Mouse (Mus musculus): ENCODE results near the gene Atf6b.

Atf6b gene

GRCm38 (mm10) chr17:34649106-34649864 is 2.3 kb downstream of the Atf6b start:
- DNase-seq, result peak in 1 of 2 experiments; percentile 14

DNA sequence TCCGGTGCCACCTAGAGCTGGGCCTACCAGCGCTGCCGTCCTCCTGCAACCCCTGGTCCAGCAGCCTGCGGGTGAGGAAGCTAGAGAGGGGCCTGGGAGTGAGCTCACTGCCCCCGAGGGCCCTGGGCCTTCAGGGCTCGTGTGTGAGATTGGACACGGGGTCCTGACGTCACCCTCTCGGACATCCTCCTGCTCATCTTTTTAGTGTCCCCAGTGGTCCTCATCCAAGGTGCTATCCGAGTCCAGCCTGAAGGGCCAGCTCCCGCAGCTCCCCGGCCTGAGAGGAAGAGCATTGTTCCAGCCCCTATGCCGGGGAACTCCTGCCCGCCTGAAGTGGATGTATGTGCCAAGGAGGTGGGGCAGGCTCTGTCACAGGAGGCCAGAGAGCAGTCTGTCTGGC is 3.8 kb downstream of the Atf6b start:
- DNase-seq, result no peak

- peak in 1 of 2 experiments; percentile 45 for DNase-seq
Measured at GRCm38 (mm10) chr17:34651507-34652221, 4.7 kb downstream of the Atf6b start.

- DNase-seq, result no peak
Measured at GRCm38 (mm10) chr17:34652546-34652945, 5.6 kb downstream of the Atf6b start.

DNA sequence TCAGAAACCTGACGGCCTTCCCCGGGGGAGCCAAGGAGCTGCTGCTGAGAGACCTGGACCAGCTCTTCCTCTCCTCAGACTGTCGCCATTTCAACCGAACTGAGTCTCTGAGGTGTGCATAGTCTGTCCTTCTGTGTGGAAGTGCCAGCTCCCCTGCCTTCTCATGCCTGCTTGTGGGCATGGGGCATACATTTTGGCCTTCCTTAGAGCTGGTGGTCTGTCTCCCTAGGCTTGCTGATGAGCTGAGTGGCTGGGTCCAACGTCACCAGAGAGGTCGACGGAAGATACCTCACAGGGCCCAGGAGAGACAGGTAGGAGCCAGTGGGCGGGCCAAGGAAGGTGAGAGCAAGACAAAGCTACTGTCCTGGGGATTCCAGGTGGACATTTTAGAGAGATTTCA is 6.0 kb downstream of the Atf6b start:
- DNase-seq, result no peak

GRCm38 (mm10) chr17:34653746-34654285 is 6.9 kb downstream of the Atf6b start:
- peak; percentile 52 to 66 for DNase-seq

DNA sequence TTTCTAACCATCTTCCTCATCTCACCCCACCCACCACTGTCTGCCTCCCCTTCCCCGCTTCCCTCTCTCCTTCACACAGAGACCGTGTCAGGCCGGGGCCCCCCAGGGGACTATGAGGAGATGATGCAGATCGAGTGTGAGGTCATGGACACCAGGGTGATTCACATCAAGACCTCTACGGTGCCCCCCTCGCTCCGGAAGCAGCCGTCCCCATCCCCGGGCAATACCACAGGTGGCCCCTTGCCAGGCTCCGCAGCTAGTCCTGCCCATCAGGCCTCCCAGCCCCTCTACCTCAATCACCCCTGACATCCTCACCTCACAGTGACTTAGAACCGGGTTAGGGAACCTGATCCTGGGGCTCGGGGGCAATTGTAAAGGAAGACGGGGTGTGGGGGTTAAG is 7.4 kb downstream of the Atf6b start:
- peak in 1 of 2 experiments; percentile 26 for DNase-seq

DNA sequence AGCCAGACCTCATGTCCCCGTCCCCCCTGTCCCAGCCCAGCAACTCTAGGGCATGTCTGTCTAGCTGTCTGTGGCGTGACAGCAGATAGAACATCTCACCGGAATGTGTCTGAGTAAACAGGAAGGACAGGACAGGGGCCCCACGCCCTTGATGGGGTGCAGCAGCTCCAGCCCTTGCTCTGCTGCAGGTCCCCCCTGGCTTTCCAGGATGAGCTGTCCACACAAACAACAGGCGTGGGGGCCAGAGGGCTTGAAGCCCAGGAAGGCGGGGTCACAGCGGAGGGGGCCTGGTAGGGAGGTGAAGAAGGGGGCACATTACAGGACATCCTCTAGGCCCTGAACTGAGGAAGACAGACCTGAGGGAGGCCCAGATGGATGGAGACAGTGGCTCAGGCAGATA is 8.2 kb downstream of the Atf6b start:
- peak in 1 of 2 experiments; percentile 19 for DNase-seq

- peak in 1 of 2 experiments; percentile 35 for DNase-seq
Measured at GRCm38 (mm10) chr17:34655581-34655991, 8.6 kb downstream of the Atf6b start.

- DNase-seq, result no peak
Measured at GRCm38 (mm10) chr17:34656666-34657065, 9.7 kb downstream of the Atf6b start.

DNA sequence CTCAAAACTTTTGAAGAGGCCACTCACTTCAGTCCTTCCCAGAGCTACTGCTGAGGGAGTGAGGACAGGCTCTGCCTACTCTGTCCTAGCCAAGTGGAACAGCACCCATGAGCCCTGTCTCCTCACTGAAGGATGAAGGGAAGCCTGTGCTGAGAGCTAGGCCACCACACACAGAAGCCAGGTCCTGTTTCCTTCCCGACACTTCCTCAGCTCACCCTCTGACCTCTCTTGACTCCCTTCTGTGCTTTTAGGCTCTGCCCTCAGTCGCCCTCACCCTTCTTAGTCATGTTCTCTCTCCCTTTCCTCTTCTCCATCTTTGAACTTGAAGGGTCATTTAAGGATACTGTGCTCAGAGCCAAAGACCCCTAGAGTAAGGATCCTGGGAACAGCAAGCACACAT is 10.3 kb downstream of the Atf6b start:
- no peak for DNase-seq

DNA sequence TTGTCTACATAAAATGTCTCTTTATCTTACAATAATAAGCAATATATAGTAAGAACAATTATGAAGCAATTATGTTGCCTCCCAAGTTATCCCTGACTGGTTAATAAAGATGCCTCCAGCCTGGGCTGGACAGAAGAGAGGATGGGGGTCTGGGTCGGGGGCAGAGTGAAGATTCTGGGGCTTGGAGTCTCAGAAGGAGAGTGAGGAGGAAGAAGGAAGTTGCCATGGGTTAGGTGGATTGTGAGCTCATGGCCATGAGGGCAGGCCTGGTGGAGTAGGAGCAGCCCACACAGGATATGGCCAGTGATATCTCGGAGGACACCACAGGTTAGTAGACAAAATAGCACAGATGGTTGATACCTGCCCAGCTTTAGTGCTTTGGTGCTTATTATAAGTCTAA is 11.2 kb downstream of the Atf6b start:
- no peak for DNase-seq

GRCm38 (mm10) chr17:34658591-34658990 is 11.6 kb downstream of the Atf6b start:
- no peak for DNase-seq

DNA sequence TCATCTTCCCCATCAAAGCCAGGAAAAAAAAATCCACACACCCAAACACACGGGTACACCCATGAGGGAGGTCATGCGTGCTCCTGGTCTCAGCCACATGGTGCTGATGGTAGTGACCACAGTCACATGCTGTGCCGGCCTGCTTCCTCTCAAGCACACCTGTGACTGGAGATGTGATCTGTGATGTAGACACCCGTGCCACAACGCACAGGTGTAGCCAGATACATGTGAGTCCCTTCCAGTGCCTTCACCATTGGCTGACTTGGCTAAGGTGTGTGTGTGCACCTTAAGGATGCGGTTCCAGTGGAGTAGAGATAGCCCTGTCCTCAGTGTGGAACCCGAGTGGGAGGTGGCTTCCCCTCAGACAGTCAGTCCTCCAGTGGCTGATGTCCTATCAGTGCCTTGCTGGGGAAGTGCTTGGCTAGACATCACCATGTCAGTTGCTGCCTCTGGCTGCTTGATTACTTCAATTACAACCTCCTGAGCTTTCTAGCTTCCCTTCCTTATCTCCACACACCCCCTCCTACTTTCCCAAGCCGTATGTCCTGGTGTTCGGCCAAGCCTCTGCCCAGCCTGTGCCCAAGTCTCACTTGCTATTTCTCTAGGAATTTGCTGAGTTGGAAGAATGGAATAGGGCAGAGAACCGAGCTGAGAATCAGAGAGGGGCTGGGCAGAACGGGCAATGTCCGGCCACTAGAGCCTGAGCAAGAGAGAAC is 12.4 kb downstream of the Atf6b start:
- DNase-seq, result no peak

DNA sequence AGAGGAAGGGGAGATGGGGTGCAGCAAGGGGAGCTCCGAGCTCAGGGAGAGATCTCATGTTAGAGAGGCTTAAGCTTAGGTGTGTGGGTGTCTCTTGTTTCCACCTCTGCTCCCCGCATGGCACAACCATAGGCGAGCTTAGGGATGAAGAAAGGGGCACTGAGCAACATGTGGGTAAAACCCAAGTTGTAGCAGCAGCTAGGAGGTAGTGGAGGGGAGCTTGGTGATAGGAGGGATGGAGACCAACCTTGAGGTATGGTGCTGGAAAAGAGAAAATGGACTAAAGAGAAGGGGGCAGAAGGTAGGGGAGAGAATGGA is 12.9 kb downstream of the Atf6b start:
- DNase-seq, result no peak

GRCm38 (mm10) chr17:34660259-34660820 is 13.4 kb downstream of the Atf6b start:
- DNase-seq, result no peak

GRCm38 (mm10) chr17:34661121-34661591 is 14.2 kb downstream of the Atf6b start:
- DNase-seq, result no peak

DNA sequence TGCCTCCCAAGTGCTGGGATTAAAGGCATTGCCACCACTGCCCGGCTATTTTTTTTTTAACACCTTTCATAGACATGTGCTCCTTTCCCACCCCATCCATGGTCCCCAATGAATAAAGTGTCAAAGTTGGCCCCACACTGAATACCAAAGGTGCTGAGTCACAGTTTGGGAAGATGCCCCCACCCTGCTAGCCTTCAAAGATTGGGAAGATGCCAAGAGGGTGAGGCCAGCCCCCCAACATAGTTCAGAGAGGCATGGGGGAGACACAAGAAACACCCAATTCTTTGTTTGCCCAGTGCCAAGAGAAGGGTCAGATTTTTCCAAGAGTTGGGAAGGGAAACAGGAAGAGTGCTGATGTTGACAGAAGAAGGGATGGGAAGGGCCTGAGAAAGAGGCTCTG is 15.5 kb downstream of the Atf6b start:
- no peak for DNase-seq

GRCm38 (mm10) chr17:34662978-34663377 is 16.0 kb downstream of the Atf6b start:
- DNase-seq, result no peak

- no peak for DNase-seq
Measured at GRCm38 (mm10) chr17:34663558-34663957, 16.6 kb downstream of the Atf6b start.

- no peak for DNase-seq
Measured at GRCm38 (mm10) chr17:34664472-34664871, 17.5 kb downstream of the Atf6b start.

DNA sequence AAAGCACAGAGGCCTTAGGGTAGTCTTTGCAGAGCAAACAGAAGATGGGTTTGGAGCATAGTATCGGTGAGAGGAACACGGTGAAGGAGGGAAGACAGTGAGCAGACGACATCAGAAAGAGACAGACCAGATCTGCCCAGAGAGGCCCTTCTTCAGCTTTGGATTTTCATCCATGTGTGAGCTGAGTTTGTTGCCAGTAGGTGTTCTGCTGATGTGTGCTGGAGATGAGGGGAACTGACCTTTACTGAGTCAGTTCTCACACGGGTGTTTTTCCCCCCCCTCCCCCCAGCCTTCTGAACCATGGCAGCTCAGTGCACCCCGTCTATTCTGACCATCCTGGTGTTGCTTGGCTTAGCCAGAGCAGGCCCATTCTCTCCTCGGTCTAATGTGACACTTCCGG is 23.3 kb downstream of the Atf6b start, which contains the start of gene Tnxb:
TSS of gene Tnxb (plus strand) at position 301 of the 400 bp plus-strand sequence.
- DNase-seq, result no peak
